Mouse (Mus musculus): Measurements from ENCODE around the gene Crocc2.

The Crocc2 gene

GRCm38 (mm10) chr1:93217530-93217929 is 49.0 kb downstream of the Crocc2 start:
- DNase-seq: peak in 1 of 2 experiments; percentile 12

- peak in 1 of 2 experiments; percentile 6 for DNase-seq
These were observed 52.3 kb downstream of the Crocc2 start for GRCm38 (mm10) chr1:93220776-93221175.

- DNase-seq: peak; percentile 59 to 73
These were observed 55.4 kb downstream of the Crocc2 start for GRCm38 (mm10) chr1:93223972-93224371.

GRCm38 (mm10) chr1:93225226-93225625 is 56.7 kb downstream of the Crocc2 start:
- DNase-seq: peak; percentile 59 to 67

GRCm38 (mm10) chr1:93225731-93226520 is 57.4 kb downstream of the Crocc2 start:
- DNase-seq: peak; percentile 71 to 84

- peak; percentile 88 to 93 for DNase-seq
These were observed 58.9 kb downstream of the Crocc2 start for GRCm38 (mm10) chr1:93227303-93227975.

- no peak for DNase-seq
These were observed 59.4 kb downstream of the Crocc2 start for GRCm38 (mm10) chr1:93227976-93228365.

- peak; percentile 53 to 54 for DNase-seq
These were observed 60.7 kb downstream of the Crocc2 start for GRCm38 (mm10) chr1:93229221-93229620.

- peak; percentile 72 to 75 for DNase-seq
These were observed 61.1 kb downstream of the Crocc2 start for GRCm38 (mm10) chr1:93229626-93230025.

GRCm38 (mm10) chr1:93235576-93236544 is 67.3 kb downstream of the Crocc2 start, which contains the start of gene Sned1:
Gene Sned1, plus strand, starts transcription at chr1:93235841.
- DNase-seq: peak; percentile 88 to 93

GRCm38 (mm10) chr1:93236545-93236924 is 68.0 kb downstream of the Crocc2 start:
- DNase-seq: peak; percentile 70 to 79

GRCm38 (mm10) chr1:93237676-93238075 is 69.2 kb downstream of the Crocc2 start:
- DNase-seq: no peak

GRCm38 (mm10) chr1:93238201-93238600 is 69.7 kb downstream of the Crocc2 start:
- peak; percentile 51 for DNase-seq

- DNase-seq: no peak
These were observed 77.4 kb downstream of the Crocc2 start for GRCm38 (mm10) chr1:93245936-93246335.

- DNase-seq: no peak
These were observed 84.1 kb downstream of the Crocc2 start for GRCm38 (mm10) chr1:93252586-93252985.

- no peak for DNase-seq
These were observed 87.2 kb downstream of the Crocc2 start for GRCm38 (mm10) chr1:93255761-93256160.

- no peak for DNase-seq
These were observed 89.0 kb downstream of the Crocc2 start for GRCm38 (mm10) chr1:93257560-93257959.

GRCm38 (mm10) chr1:93267207-93267606 is 98.7 kb downstream of the Crocc2 start:
- DNase-seq: no peak

- no peak for DNase-seq
These were observed 99.7 kb downstream of the Crocc2 start for GRCm38 (mm10) chr1:93268246-93268645.

GRCm38 (mm10) chr1:93270516-93271240 is 102.2 kb downstream of the Crocc2 start:
- DNase-seq: no peak

- DNase-seq: no peak
These were observed 103.2 kb downstream of the Crocc2 start for GRCm38 (mm10) chr1:93271751-93272150.

GRCm38 (mm10) chr1:93272409-93272821 is 103.9 kb downstream of the Crocc2 start:
- no peak for DNase-seq
